Mouse (Mus musculus): ENCODE results near the gene Vezf1. TPM values are rescaled to one million over a fixed set of nuclear protein-coding genes. Genes with fewer than 3 reads are reported as not detected.
"Not testable (repeated sequence)": the region's sequence is repeated elsewhere in the genome, so short reads cannot be mapped to it uniquely, and the experiment has no call there.

The Vezf1 gene
- total RNA-seq (2017): 33.8 and 42.6 TPM in 2 replicates

GRCm38 (mm10) chr11:88067586-88068410 lies at the start of gene Vezf1:
Gene Vezf1 (plus strand): TSS chr11:88068279.
- ATAC-seq (replicated peaks; ENCODE audit: low read depth, poor library complexity, severe bottlenecking): peak; percentile 70

- no peak for ATAC-seq (replicated peaks; ENCODE audit: low read depth, poor library complexity, severe bottlenecking)
Observed at GRCm38 (mm10) chr11:88023933-88024332, 44.1 kb upstream of the Vezf1 start.

GRCm38 (mm10) chr11:88027391-88028035 lies 40.6 kb upstream of the Vezf1 start:
- ATAC-seq (replicated peaks; ENCODE audit: low read depth, poor library complexity, severe bottlenecking): no peak

GRCm38 (mm10) chr11:88028193-88028684 lies 39.8 kb upstream of the Vezf1 start:
- no peak for ATAC-seq (replicated peaks; ENCODE audit: low read depth, poor library complexity, severe bottlenecking)

GRCm38 (mm10) chr11:88030219-88030618 lies 37.9 kb upstream of the Vezf1 start:
- ATAC-seq (replicated peaks; ENCODE audit: low read depth, poor library complexity, severe bottlenecking): no peak

- no peak for ATAC-seq (replicated peaks; ENCODE audit: low read depth, poor library complexity, severe bottlenecking)
Observed at GRCm38 (mm10) chr11:88030836-88031235, 37.2 kb upstream of the Vezf1 start.

GRCm38 (mm10) chr11:88031753-88032152 lies 36.3 kb upstream of the Vezf1 start:
- no peak for ATAC-seq (replicated peaks; ENCODE audit: low read depth, poor library complexity, severe bottlenecking)

- no peak for ATAC-seq (replicated peaks; ENCODE audit: low read depth, poor library complexity, severe bottlenecking)
Observed at GRCm38 (mm10) chr11:88035970-88036369, 32.1 kb upstream of the Vezf1 start.

GRCm38 (mm10) chr11:88036761-88037251 lies 31.3 kb upstream of the Vezf1 start:
- ATAC-seq (replicated peaks; ENCODE audit: low read depth, poor library complexity, severe bottlenecking): no peak

GRCm38 (mm10) chr11:88037386-88037785 lies 30.7 kb upstream of the Vezf1 start:
- no peak for ATAC-seq (replicated peaks; ENCODE audit: low read depth, poor library complexity, severe bottlenecking)

- ATAC-seq (replicated peaks; ENCODE audit: low read depth, poor library complexity, severe bottlenecking): no peak
Observed at GRCm38 (mm10) chr11:88039066-88039465, 29.0 kb upstream of the Vezf1 start.

- no peak for ATAC-seq (replicated peaks; ENCODE audit: low read depth, poor library complexity, severe bottlenecking)
Observed at GRCm38 (mm10) chr11:88044314-88044713, 23.8 kb upstream of the Vezf1 start.

- not testable (repeated sequence) for ATAC-seq (replicated peaks; ENCODE audit: low read depth, poor library complexity, severe bottlenecking)
Observed at GRCm38 (mm10) chr11:88045159-88045558, 22.9 kb upstream of the Vezf1 start.

GRCm38 (mm10) chr11:88045878-88046277 lies 22.2 kb upstream of the Vezf1 start:
- ATAC-seq (replicated peaks; ENCODE audit: low read depth, poor library complexity, severe bottlenecking): no peak

- no peak for ATAC-seq (replicated peaks; ENCODE audit: low read depth, poor library complexity, severe bottlenecking)
Observed at GRCm38 (mm10) chr11:88046323-88046937, 21.6 kb upstream of the Vezf1 start.

GRCm38 (mm10) chr11:88046944-88047794 lies 20.9 kb upstream of the Vezf1 start, which contains the start of gene Srsf1:
Gene Srsf1 (plus strand): TSS chr11:88047373.
- ATAC-seq (replicated peaks; ENCODE audit: low read depth, poor library complexity, severe bottlenecking): peak; percentile 85

GRCm38 (mm10) chr11:88047871-88048531 lies 20.1 kb upstream of the Vezf1 start:
- peak; percentile 13 for ATAC-seq (replicated peaks; ENCODE audit: low read depth, poor library complexity, severe bottlenecking)

GRCm38 (mm10) chr11:88048961-88049670 lies 19.0 kb upstream of the Vezf1 start:
- ATAC-seq (replicated peaks; ENCODE audit: low read depth, poor library complexity, severe bottlenecking): no peak

GRCm38 (mm10) chr11:88049732-88050131 lies 18.3 kb upstream of the Vezf1 start:
- no peak for ATAC-seq (replicated peaks; ENCODE audit: low read depth, poor library complexity, severe bottlenecking)

All from common myeloid progenitor, adult 5-6 weeks (primary cell).